Mouse (Mus musculus) midbrain, postnatal 0 days (tissue): ENCODE data around the gene Slc11a1. TPM values are rescaled to one million over a fixed set of nuclear protein-coding genes. Genes with fewer than 3 reads are reported as not detected.
"Not testable (repeated sequence)": the region's sequence is repeated elsewhere in the genome, so short reads cannot be mapped to it uniquely, and the experiment has no call there.

ENCODE experiments used
- ATAC-seq: fragments of 200-750 bp; cut with Nextera tagmentation; 2 replicates; pipeline ENCODE4 v1.8.0; 2017; ENCODE audit warnings: moderate number of reproducible peaks, mild to moderate bottlenecking, moderate TSS enrichment, moderate library complexity; ENCODE audit not compliant: low FRiP score
- DNase-seq: peaks from one replicate; pipeline ENCODE4 v3.0.0-alpha.2; 2015; ENCODE audit warnings: low spot score
- H3K27ac ChIP-seq: fragments of 300-500 bp; sonication (generic); 2 replicates; pipeline ENCODE4 v1.5.1; 2014; ENCODE audit warnings: low read depth, mild to moderate bottlenecking, low read length, mixed read lengths
- H3K27me3 ChIP-seq: fragments of 300-500 bp; sonication (generic); 2 replicates; pipeline ENCODE4 v1.6.1; 2014; ENCODE audit warnings: low read length, control low read depth, mixed read lengths; ENCODE audit not compliant: insufficient read depth
- H3K36me3 ChIP-seq: fragments of 300-500 bp; sonication (generic); 2 replicates; pipeline ENCODE4 v1.6.1; 2014; ENCODE audit warnings: low read length, control low read depth, mixed read lengths; ENCODE audit not compliant: insufficient read depth
- H3K4me1 ChIP-seq: fragments of 300-500 bp; sonication (generic); 2 replicates; pipeline ENCODE4 v1.6.1; 2014; ENCODE audit warnings: mild to moderate bottlenecking, control low read depth, antibody characterized with exemption, low read length, mixed read lengths; ENCODE audit not compliant: insufficient read depth
- H3K4me2 ChIP-seq: fragments of 300-500 bp; sonication (generic); 2 replicates; pipeline ENCODE4 v1.6.1; 2014; ENCODE audit warnings: low read depth, mild to moderate bottlenecking, low read length, mixed read lengths; ENCODE audit not compliant: poor library complexity, severe bottlenecking
- H3K4me3 ChIP-seq: fragments of 300-500 bp; sonication (generic); 2 replicates; pipeline ENCODE4 v1.5.1; 2014; ENCODE audit warnings: low read depth, mild to moderate bottlenecking, low read length, moderate library complexity
- H3K9ac ChIP-seq: fragments of 300-500 bp; sonication (generic); replicated peaks from 2 replicates; pipeline ENCODE4 v1.6.1; 2014; ENCODE audit warnings: mild to moderate bottlenecking, low read length, moderate library complexity, mixed read lengths; ENCODE audit not compliant: poor library complexity, severe bottlenecking
- H3K9me3 ChIP-seq: fragments of 300-500 bp; sonication (generic); 2 replicates; pipeline ENCODE4 v1.6.1; 2016; ENCODE audit warnings: low read length, control low read depth
- CTCF ChIP-seq: IDR thresholded peaks from 2 replicates; pipeline ENCODE4 v1.5.1; 2016; ENCODE audit warnings: antibody characterized with exemption, mild to moderate bottlenecking
- WGBS: fragments of 180-500 bp; shearing (Covaris S2); extraction: QIAGEN DNeasy Blood & Tissue Kit; methylation state at CpG from one replicate; pipeline ENCODE4 v1.1.7; 2014; 5-methylcytosine and 5-hydroxymethylcytosine counted together
- polyA plus RNA-seq: library from polyadenylated mRNA; unstranded; fragments of >200 nt; fragmentation: Nextera tagmentation; extraction: Ambion mirVana; gene quantifications from 2 replicates; pipeline ENCODE4 v1.2.1, GENCODE M21; 2015
- total RNA-seq: library from RNA; depleted of rRNA; stranded (reverse); fragments of >200 nt; gene quantifications from 2 replicates; pipeline ENCODE4 v1.2.3, GENCODE M21; 2014

Gene Slc11a1
- total and polyA plus RNA-seq, 2 experiments from 2014 or later: 1.3 to 12.6 TPM

- no peak for ATAC-seq
- TF ChIP-seq CTCF: no peak
- Histone ChIP-seq H3K4me1 (no peaks in the 10 kb centered on the region), H3K4me2 (no peak overlapping the region), H3K9ac (no peak overlapping the region), H3K27me3 (no peaks in the 10 kb centered on the region), H3K27ac (no peak overlapping the region), H3K4me3 (no peak overlapping the region), H3K9me3 (no peaks in the 10 kb centered on the region), H3K36me3 (no peaks in the 10 kb centered on the region)
- WGBS: 95% methylated on average over 9 of the region's 9 CpGs
- DNase-seq: no peak
These were observed 35.1 kb upstream of the Slc11a1 start for GRCm38 (mm10) chr1:74339917-74340316.

GRCm38 (mm10) chr1:74340361-74340764 is 34.6 kb upstream of the Slc11a1 start:
- Histone ChIP-seq H3K27ac (no peak overlapping the region), H3K9ac (no peak overlapping the region), H3K4me1 (no peaks in the 10 kb centered on the region), H3K36me3 (no peaks in the 10 kb centered on the region), H3K9me3 (no peaks in the 10 kb centered on the region), H3K27me3 (no peaks in the 10 kb centered on the region), H3K4me2 (no peak overlapping the region), H3K4me3 (no peak overlapping the region)
- 77% methylated on average over 6 of the region's 6 CpGs for WGBS
- DNase-seq (peak; percentile 51), ATAC-seq (0 out of 2 replicates have a peak, but pooled peaks have one; percentile 22)
- no peak for TF ChIP-seq CTCF

- H3K4me3 ChIP-seq, H3K27me3 ChIP-seq, H3K9me3 ChIP-seq, ATAC-seq, H3K4me2 ChIP-seq, H3K9ac ChIP-seq, DNase-seq, H3K4me1 ChIP-seq, H3K27ac ChIP-seq, H3K36me3 ChIP-seq: not testable (repeated sequence)
- 91% methylated on average over 4 of the region's 4 CpGs for WGBS
These were observed 34.0 kb upstream of the Slc11a1 start for GRCm38 (mm10) chr1:74340992-74341391.

GRCm38 (mm10) chr1:74341898-74342297 is 33.1 kb upstream of the Slc11a1 start:
- WGBS: 93% methylated on average over 7 of the region's 7 CpGs
- no peak overlapping the region for H3K27ac ChIP-seq
- no peak overlapping the region for H3K4me2 ChIP-seq
- no peak for TF ChIP-seq CTCF
- no peak for ATAC-seq
- H3K9me3 ChIP-seq: no peaks in the 10 kb centered on the region
- no peak overlapping the region for H3K9ac ChIP-seq
- no peak overlapping the region for H3K4me3 ChIP-seq
- DNase-seq: no peak
- no peaks in the 10 kb centered on the region for H3K27me3 ChIP-seq
- no peaks in the 10 kb centered on the region for H3K36me3 ChIP-seq
- H3K4me1 ChIP-seq: no peaks in the 10 kb centered on the region

GRCm38 (mm10) chr1:74342308-74342707 is 32.7 kb upstream of the Slc11a1 start:
- ATAC-seq (no peak), DNase-seq (no peak)
- 94% methylated on average over 1 of the region's 1 CpGs for WGBS

GRCm38 (mm10) chr1:74343161-74343560 is 31.8 kb upstream of the Slc11a1 start:
- no peak for TF ChIP-seq CTCF
- no peaks in the 10 kb centered on the region for H3K9me3 ChIP-seq
- H3K4me3 ChIP-seq: no peak overlapping the region
- H3K27me3 ChIP-seq: no peaks in the 10 kb centered on the region
- DNase-seq (no peak), ATAC-seq (no peak)
- H3K36me3 ChIP-seq: peaks cover 5% of the 10 kb centered on the region; the same call in 1 of the 2 replicates
- H3K4me2 ChIP-seq: no peak overlapping the region
- 71% methylated on average over 5 of the region's 5 CpGs for WGBS
- H3K27ac ChIP-seq: no peak overlapping the region
- H3K9ac ChIP-seq: no peak overlapping the region
- H3K4me1 ChIP-seq: no peaks in the 10 kb centered on the region

More at GRCm38 (mm10) chr1:74342308-74342707, 32.7 kb upstream of the Slc11a1 start:
- Histone ChIP-seq H3K9me3 (no peaks in the 10 kb centered on the region), H3K27ac (no peak overlapping the region), H3K36me3 (peaks cover under 1% of the 10 kb centered on the region; the same call in 1 of the 2 replicates), H3K4me3 (no peak overlapping the region), H3K27me3 (no peaks in the 10 kb centered on the region), H3K4me1 (no peaks in the 10 kb centered on the region), H3K9ac (no peak overlapping the region), H3K4me2 (no peak overlapping the region)
- TF ChIP-seq CTCF: no peak
